19 mouse cellular contexts compared by ENCODE assay signal in the genomic region with DNA sequence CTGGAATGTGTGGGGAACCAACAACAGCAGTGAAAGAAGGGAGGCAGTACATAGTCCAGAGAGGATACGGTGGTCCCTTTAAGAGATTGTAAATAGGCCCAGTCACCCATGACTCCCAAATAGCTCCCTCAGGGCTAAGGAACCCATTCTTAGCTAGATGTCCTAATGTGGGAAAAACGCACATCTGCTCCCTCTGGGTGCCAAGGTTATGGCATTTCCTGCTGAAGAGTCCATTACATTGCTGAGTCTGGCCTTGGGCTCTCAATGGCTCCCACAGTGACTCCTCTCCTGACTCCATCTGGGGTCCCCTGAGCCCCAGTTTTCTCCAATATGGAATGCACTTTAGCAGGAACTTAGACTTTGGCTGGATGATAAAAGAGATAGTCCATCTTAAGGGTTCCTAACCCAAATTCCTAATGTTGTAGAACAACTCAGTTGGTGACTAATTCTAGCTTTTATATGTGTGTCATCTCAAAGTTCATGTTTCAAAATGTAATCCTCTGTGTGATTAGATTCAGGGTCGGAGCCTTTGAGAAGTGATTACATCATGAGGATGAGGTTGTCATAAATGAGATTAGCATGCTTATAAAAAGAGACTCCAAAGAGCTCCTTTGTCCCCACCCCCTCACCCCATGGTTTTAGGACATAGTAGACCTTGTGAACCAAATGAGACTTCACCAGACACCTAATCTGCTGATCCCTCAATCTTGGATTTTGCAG.
A peak's percentile ranks its signal among the peaks of the same experiment; 100 is the strongest.
DNase-seq lines count a peak whose midpoint lies in the region; ATAC-seq and TF ChIP-seq lines count a peak whose summit lies in the region.
"Had no signal": no experiment of that assay in that cellular context is flagged by ENCODE, and none has a peak within 500 bp of the region (broad histone marks: within the 10 kb centered on the region; RNA-seq: fewer than 3 reads in every experiment).

No protein-coding gene starts in this region.

- H3K9me3 ChIP-seq in intestine, postnatal 0 days (ENCODE audit: control insufficient read depth): no peaks in the 10 kb centered on the region
- H3K9me3 ChIP-seq: embryonic facial prominence, embryonic 12.5 days; forebrain, embryonic 13.5 days; hindbrain, embryonic 15.5 days had no signal

- ATAC-seq in intestine, postnatal 0 days: peak; percentile 83
- ATAC-seq: activated CD4-positive, CD25-positive, alpha-beta regulatory T cell, adult 4 months; forebrain, embryonic 13.5 days; forebrain, postnatal 0 days; Patski had no signal

- intact Hi-C loops in heart, postnatal 36 days (cut with DNase I): loop anchor here (5.0 kb wide), 2 partner anchors 67 to 73 kb away; no protein-coding TSS in a partner anchor

- H3K4me3 ChIP-seq in intestine, postnatal 0 days (ENCODE audit: low read depth, low read length): no peak overlapping the region
- H3K4me3 ChIP-seq: embryonic facial prominence, embryonic 12.5 days; forebrain, embryonic 13.5 days; hindbrain, embryonic 15.5 days had no signal

- TF ChIP-seq CTCF in intestine, postnatal 0 days (IDR thresholded peaks at IDR 0.05; ENCODE audit: low read depth): no peak

- no peaks in the 10 kb centered on the region for H3K27me3 ChIP-seq in intestine, postnatal 0 days (replicated peaks; ENCODE audit: control insufficient read depth, insufficient read depth, low read length)
- H3K27me3 ChIP-seq: embryonic facial prominence, embryonic 12.5 days; forebrain, embryonic 13.5 days; hindbrain, embryonic 15.5 days; Patski had no signal

- DNase-seq in adrenal gland, postnatal 14 days: peak; percentile 16
- no peak for DNase-seq in adrenal gland, postnatal 10 days
- peak; percentile 93 for DNase-seq in heart, adult 11 months
- DNase-seq in heart, postnatal 36 days: no peak
- DNase-seq in lung, postnatal 10 days: peak; percentile 14
- no peak for DNase-seq in lung, postnatal 36 days
- no peak for DNase-seq in thymus, postnatal 10 days (ENCODE audit: low spot score in 2 of 2)
- DNase-seq: cerebellum, adult 11-12 months; cerebellum, adult 9-10 months; cerebellum, postnatal 25 days; forebrain, postnatal 0 days; kidney, adult 18-20 months had no signal

- H3K4me1 ChIP-seq in intestine, postnatal 0 days (replicated peaks; ENCODE audit: control insufficient read depth, insufficient read depth, low read length): no peaks in the 10 kb centered on the region; the same call in 1 of the 2 replicates

- H3K4me2 ChIP-seq in intestine, postnatal 0 days (replicated peaks; ENCODE audit: low read depth): no peak overlapping the region
- H3K4me2 ChIP-seq: embryonic facial prominence, embryonic 12.5 days; forebrain, embryonic 13.5 days; heart, embryonic 11.5 days; hindbrain, embryonic 15.5 days had no signal

- no peaks in the 10 kb centered on the region for H3K36me3 ChIP-seq in intestine, postnatal 0 days (ENCODE audit: control insufficient read depth, insufficient read depth)
- H3K36me3 ChIP-seq: embryonic facial prominence, embryonic 12.5 days; hindbrain, embryonic 15.5 days had no signal

- no peak overlapping the region for H3K9ac ChIP-seq in intestine, postnatal 0 days (ENCODE audit: low read depth, low read length)
- H3K9ac ChIP-seq: embryonic facial prominence, embryonic 12.5 days; forebrain, embryonic 13.5 days; forebrain, postnatal 0 days; hindbrain, embryonic 15.5 days had no signal

- no peak overlapping the region for H3K27ac ChIP-seq in intestine, postnatal 0 days (ENCODE audit: low read depth, low read length)
- H3K27ac ChIP-seq: embryonic facial prominence, embryonic 12.5 days; forebrain, embryonic 13.5 days; hindbrain, embryonic 15.5 days had no signal

- WGBS in intestine, postnatal 0 days: 53% methylated on average over 3 of the region's 3 CpGs

Comparison
In these comparisons a context has a peak if more than half of its experiments do, and no peak if none do; other contexts are left out.
1. DNase-seq: peak in adrenal gland, postnatal 14 days (single experiment), heart, adult 11 months (single experiment) and lung, postnatal 10 days (single experiment); none in adrenal gland, postnatal 10 days (single experiment), heart, postnatal 36 days (0 of 2), lung, postnatal 36 days (single experiment) and thymus, postnatal 10 days (0 of 2).